9 mouse cellular contexts compared by ENCODE assay signal in genomic region chr5:151232576-151233299, GRCm38 (mm10). TPM values are rescaled to one million over a fixed set of nuclear protein-coding genes. Genes with fewer than 3 reads are reported as not detected.
A peak's percentile ranks its signal among the peaks of the same experiment; 100 is the strongest.
DNase-seq lines count a peak whose midpoint lies in the region; ATAC-seq and TF ChIP-seq lines count a peak whose summit lies in the region.
"Had no signal": no experiment of that assay in that cellular context is flagged by ENCODE, and none has a peak within 500 bp of the region (broad histone marks: within the 10 kb centered on the region; RNA-seq: fewer than 3 reads in every experiment).

No protein-coding gene starts in this region.

- H3K9ac ChIP-seq in heart, embryonic 16.5 days (ENCODE audit: low read length): peak overlapping the region; percentile 3; the same call in 1 of the 2 replicates
- peak overlapping the region; percentile 63; the same call in 1 of the 2 replicates for H3K9ac ChIP-seq in liver, postnatal 0 days (replicated peaks)

- no peak for TF ChIP-seq CTCF in E14TG2a.4 (conservative IDR thresholded peaks at IDR 0.05; ENCODE audit: low read length)
- no peak for TF ChIP-seq CTCF in liver, postnatal 0 days (IDR thresholded peaks at IDR 0.05; ENCODE audit: low read depth)

- H3K4me3 ChIP-seq in erythroblast, embryonic 14.5 days (replicated peaks): peak overlapping the region; percentile 44
- H3K4me3 ChIP-seq in E14TG2a.4 (replicated peaks; ENCODE audit: low read length): peak overlapping the region; percentile 82
- peak overlapping the region; percentile 66 for H3K4me3 ChIP-seq in heart, embryonic 16.5 days (ENCODE audit: low read length)
- H3K4me3 ChIP-seq in liver, postnatal 0 days (ENCODE audit: low read depth, low read length): peak overlapping the region; percentile 55

- H3K4me2 ChIP-seq in heart, embryonic 16.5 days (ENCODE audit: low read depth, low read length): peak overlapping the region; percentile 76
- peak overlapping the region; percentile 82 for H3K4me2 ChIP-seq in liver, postnatal 0 days (ENCODE audit: low read depth, low read length)

- H3K27me3 ChIP-seq in erythroblast, embryonic 14.5 days (ENCODE audit: control insufficient read depth): peaks cover 21% of the 10 kb centered on the region
- peaks cover 40% of the 10 kb centered on the region for H3K27me3 ChIP-seq in E14TG2a.4 (ENCODE audit: insufficient read depth, low read length)
- H3K27me3 ChIP-seq in heart, embryonic 16.5 days (ENCODE audit: control insufficient read depth, insufficient read depth, low read length): peaks cover 3% of the 10 kb centered on the region; the same call in 1 of the 2 replicates
- H3K27me3 ChIP-seq in liver, postnatal 0 days (ENCODE audit: insufficient read depth, low read length): peaks cover 15% of the 10 kb centered on the region; the same call in 1 of the 2 replicates

- DNase-seq in liver, postnatal 0 days: no peak
- DNase-seq in right cerebral cortex, postnatal 25 days: no peak
- DNase-seq in cerebellum, adult 9-11 months: no peak
- no peak for DNase-seq in frontal cortex, postnatal 14 days (ENCODE audit: low spot score in 2 of 2)

- TF ChIP-seq EP300 in liver, postnatal 0 days (IDR thresholded peaks at IDR 0.05; ENCODE audit: low read depth): no peak

- H3K27ac ChIP-seq in heart, embryonic 16.5 days (ENCODE audit: low read length): no peak overlapping the region
- H3K27ac ChIP-seq in liver, postnatal 0 days (ENCODE audit: low read depth): no peak overlapping the region
- H3K27ac ChIP-seq: macrophage had no signal

- ATAC-seq in erythroblast, adult 5-6 weeks (replicated peaks; ENCODE audit: low FRiP score, poor library complexity, severe bottlenecking): no peak
- ATAC-seq in heart, embryonic 16.5 days (replicated peaks; ENCODE audit: extremely low read depth, insufficient read depth, low FRiP score): no peak
- peak; percentile 21; the same call in 1 of the 2 replicates for ATAC-seq in liver, postnatal 0 days

- no peaks in the 10 kb centered on the region for H3K9me3 ChIP-seq in erythroblast, embryonic 14.5 days (ENCODE audit: control insufficient read depth, low read length)
- H3K9me3 ChIP-seq in E14TG2a.4 (ENCODE audit: low read length): no peaks in the 10 kb centered on the region
- no peaks in the 10 kb centered on the region for H3K9me3 ChIP-seq in heart, embryonic 16.5 days (replicated peaks; ENCODE audit: control insufficient read depth, low read length)
- H3K9me3 ChIP-seq in liver, postnatal 0 days (ENCODE audit: low read length): no peaks in the 10 kb centered on the region

- H3K36me3 ChIP-seq in erythroblast, embryonic 14.5 days (ENCODE audit: control insufficient read depth): no peaks in the 10 kb centered on the region
- H3K36me3 ChIP-seq in E14TG2a.4 (ENCODE audit: insufficient read depth, low read length): no peaks in the 10 kb centered on the region
- H3K36me3 ChIP-seq in heart, embryonic 16.5 days (ENCODE audit: control insufficient read depth, insufficient read depth): no peaks in the 10 kb centered on the region
- H3K36me3 ChIP-seq in liver, postnatal 0 days (replicated peaks; ENCODE audit: insufficient read depth, low read length): no peaks in the 10 kb centered on the region

- no peaks in the 10 kb centered on the region for H3K4me1 ChIP-seq in erythroblast, embryonic 14.5 days (ENCODE audit: control insufficient read depth)
- peaks cover 41% of the 10 kb centered on the region for H3K4me1 ChIP-seq in E14TG2a.4 (replicated peaks; ENCODE audit: low read depth, low read length)
- peaks cover 4% of the 10 kb centered on the region; the same call in 1 of the 2 replicates for H3K4me1 ChIP-seq in heart, embryonic 16.5 days (ENCODE audit: control insufficient read depth, insufficient read depth, low read length)
- peaks cover 3% of the 10 kb centered on the region; the same call in 1 of the 2 replicates for H3K4me1 ChIP-seq in liver, postnatal 0 days (ENCODE audit: insufficient read depth)

- WGBS in heart, embryonic 16.5 days: 25% methylated on average over 11 of the region's 13 CpGs
- WGBS in liver, postnatal 0 days (ENCODE audit: insufficient replicate concordance): 32% methylated on average over 10 of the region's 13 CpGs

RNA-seq across cellular contexts. Expression of gene Stard13, which starts 0.9 kb away (rescaled TPM):
- 0.07 TPM in 1 of 2 replicates, not detected in the other for polyA plus RNA-seq in erythroblast, embryonic 14.5 days (2012)
- not detected in 2 replicates for total RNA-seq in erythroblast, adult 5-6 weeks (2015; ENCODE audit: low replicate concordance)
- total RNA-seq in erythroblast, adult 5-6 weeks (2017; ENCODE audit: low replicate concordance): not detected in 2 replicates
- 4.5 and 6.2 TPM in 2 replicates for polyA plus RNA-seq in heart, embryonic 16.5 days (2015; fragmentation: Nextera tagmentation; extraction: Ambion mirVana)
- 1.0 and 1.1 TPM in 2 replicates for polyA plus RNA-seq in liver, postnatal 0 days (2015; fragmentation: Nextera tagmentation; extraction: Ambion mirVana)
